Mouse (Mus musculus) ES-Bruce4 (cell line): ENCODE results near the gene Nme7. TPM values are rescaled to one million over a fixed set of nuclear protein-coding genes. Genes with fewer than 3 reads are reported as not detected.

ENCODE experiments used
- H3K27ac ChIP-seq: 2 replicates; pipeline ENCODE4 v1.5.1; 2012; ENCODE audit warnings: low read length, inconsistent platforms; ENCODE audit not compliant: insufficient read depth
- H3K27me3 ChIP-seq: 2 replicates; pipeline ENCODE4 v1.6.1; 2012; ENCODE audit warnings: mild to moderate bottlenecking, low read length, inconsistent platforms; ENCODE audit not compliant: control insufficient read depth, poor library complexity, insufficient read depth, severe bottlenecking
- H3K36me3 ChIP-seq: 2 replicates; pipeline ENCODE4 v1.6.1; 2012; ENCODE audit warnings: inconsistent platforms, mild to moderate bottlenecking, low read length, moderate library complexity; ENCODE audit not compliant: control insufficient read depth, poor library complexity, insufficient read depth, severe bottlenecking
- H3K4me1 ChIP-seq: one replicate; pipeline ENCODE4 v1.8.1; 2011; ENCODE audit warnings: low read length; ENCODE audit not compliant: control insufficient read depth, insufficient read depth
- H3K4me3 ChIP-seq: 2 replicates; pipeline ENCODE4 v1.5.1; 2011; ENCODE audit warnings: low read depth, mild to moderate bottlenecking, low read length
- H3K9ac ChIP-seq: 2 replicates; pipeline ENCODE4 v1.6.1; 2012; ENCODE audit warnings: low read depth, mild to moderate bottlenecking, inconsistent platforms; ENCODE audit not compliant: poor library complexity, severe bottlenecking
- H3K9me3 ChIP-seq: replicated peaks from 2 replicates; pipeline ENCODE4 v1.6.1; 2012; ENCODE audit warnings: mild to moderate bottlenecking, low read length, inconsistent platforms; ENCODE audit not compliant: control insufficient read depth, poor library complexity, insufficient read depth, severe bottlenecking
- CTCF ChIP-seq: IDR thresholded peaks from one replicate; pipeline ENCODE4 v1.8.1; 2011; ENCODE audit warnings: low read depth, low read length
- EP300 ChIP-seq: IDR thresholded peaks from 2 replicates; pipeline ENCODE4 v1.6.1; 2011; ENCODE audit warnings: low read depth, low read length; ENCODE audit not compliant: insufficient read depth
- POLR2A ChIP-seq: IDR thresholded peaks from one replicate; pipeline ENCODE4 v1.8.1; 2011; ENCODE audit warnings: low read length; ENCODE audit not compliant: insufficient read depth
- polyA plus RNA-seq: library from polyadenylated mRNA; stranded (reverse); fragments of >200 nt; gene quantifications from 2 replicates; pipeline ENCODE4 v1.2.4, GENCODE M21; 2011; ENCODE audit warnings: low read depth; ENCODE audit not compliant: missing spikeins, insufficient read depth, insufficient read length

Nme7 gene
- polyA plus RNA-seq, 1 experiment, result 48.8 TPM

- Histone ChIP-seq H3K27ac (no peak overlapping the region), H3K9me3 (no peaks in the 10 kb centered on the region), H3K4me3 (no peak overlapping the region), H3K9ac (no peak overlapping the region), H3K4me1 (peaks cover 8% of the 10 kb centered on the region), H3K27me3 (no peaks in the 10 kb centered on the region), H3K36me3 (peaks cover 45% of the 10 kb centered on the region)
- TF ChIP-seq CTCF (no peak), POLR2A (no peak), EP300 (no peak)
These were observed 146.7 kb downstream of the Nme7 start for GRCm38 (mm10) chr1:164450644-164451043.

- Histone ChIP-seq H3K36me3 (peaks cover 45% of the 10 kb centered on the region), H3K4me1 (peaks cover 10% of the 10 kb centered on the region), H3K9me3 (no peaks in the 10 kb centered on the region), H3K27ac (no peak overlapping the region), H3K9ac (no peak overlapping the region), H3K4me3 (no peak overlapping the region), H3K27me3 (no peaks in the 10 kb centered on the region)
- TF ChIP-seq CTCF, result no peak
- TF ChIP-seq POLR2A, result no peak
- TF ChIP-seq EP300, result no peak
These were observed 147.4 kb downstream of the Nme7 start for GRCm38 (mm10) chr1:164451346-164451745.

GRCm38 (mm10) chr1:164452580-164452979, 148.7 kb downstream of the Nme7 start:
- peaks cover 7% of the 10 kb centered on the region for H3K4me1 ChIP-seq
- H3K4me3 ChIP-seq, result no peak overlapping the region
- TF ChIP-seq EP300 (no peak), POLR2A (no peak), CTCF (no peak)
- H3K9me3 ChIP-seq, result no peaks in the 10 kb centered on the region
- peaks cover 41% of the 10 kb centered on the region for H3K36me3 ChIP-seq
- no peak overlapping the region for H3K27ac ChIP-seq
- H3K27me3 ChIP-seq, result no peaks in the 10 kb centered on the region
- no peak overlapping the region for H3K9ac ChIP-seq

GRCm38 (mm10) chr1:164453146-164453545, 149.2 kb downstream of the Nme7 start:
- Histone ChIP-seq H3K27ac (no peak overlapping the region), H3K27me3 (no peaks in the 10 kb centered on the region), H3K36me3 (peaks cover 37% of the 10 kb centered on the region), H3K4me3 (no peak overlapping the region), H3K4me1 (peaks cover 7% of the 10 kb centered on the region), H3K9ac (no peak overlapping the region), H3K9me3 (no peaks in the 10 kb centered on the region)
- no peak for TF ChIP-seq CTCF
- no peak for TF ChIP-seq POLR2A
- TF ChIP-seq EP300, result no peak

GRCm38 (mm10) chr1:164453739-164454138, 149.8 kb downstream of the Nme7 start:
- 0 out of 2 replicates have a peak overlapping the region, but pooled peaks have one; percentile 20 for H3K4me3 ChIP-seq
- TF ChIP-seq CTCF (no peak), POLR2A (no peak), EP300 (no peak)

GRCm38 (mm10) chr1:164454747-164455400, 151.0 kb downstream of the Nme7 start:
- peak overlapping the region; percentile 31 for H3K4me3 ChIP-seq
- H3K4me1 ChIP-seq, result peaks cover 5% of the 10 kb centered on the region
- H3K36me3 ChIP-seq, result peaks cover 28% of the 10 kb centered on the region
- H3K9me3 ChIP-seq, result no peaks in the 10 kb centered on the region
- no peaks in the 10 kb centered on the region for H3K27me3 ChIP-seq
- no peak overlapping the region for H3K27ac ChIP-seq
- TF ChIP-seq POLR2A, result no peak
- TF ChIP-seq CTCF, result no peak
- TF ChIP-seq EP300, result no peak
- no peak overlapping the region for H3K9ac ChIP-seq

More at GRCm38 (mm10) chr1:164453739-164454138, 149.8 kb downstream of the Nme7 start:
- no peaks in the 10 kb centered on the region for H3K9me3 ChIP-seq
- H3K4me1 ChIP-seq, result peaks cover 7% of the 10 kb centered on the region
- no peak overlapping the region for H3K9ac ChIP-seq
- peak overlapping the region; percentile 16; the same call in 1 of the 2 replicates for H3K27ac ChIP-seq
- H3K36me3 ChIP-seq, result peaks cover 32% of the 10 kb centered on the region
- no peaks in the 10 kb centered on the region for H3K27me3 ChIP-seq
